Mouse (Mus musculus): Measurements from ENCODE around the gene Adamtsl4.

The Adamtsl4 gene

DNA sequence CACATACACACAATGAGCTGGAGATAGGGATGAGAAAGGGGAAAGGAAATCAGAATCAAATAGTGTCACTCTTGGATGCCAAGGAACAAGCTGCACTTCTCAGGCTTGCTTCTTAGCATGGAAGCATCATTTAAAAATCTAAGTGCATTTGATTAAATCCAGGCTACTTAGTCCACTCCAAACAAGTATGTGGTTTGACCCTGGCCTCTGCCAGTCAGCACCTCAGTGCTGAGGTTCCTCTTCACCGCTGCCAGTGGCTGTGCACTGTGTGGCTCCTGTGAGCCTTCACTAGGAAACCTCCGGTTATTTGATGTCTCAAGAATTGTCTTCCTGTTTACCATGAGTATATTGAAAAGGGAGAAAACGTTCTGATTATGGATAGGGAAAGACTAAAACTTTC lies 56.9 kb downstream of the Adamtsl4 start:
- DNase-seq, result no peak

DNA sequence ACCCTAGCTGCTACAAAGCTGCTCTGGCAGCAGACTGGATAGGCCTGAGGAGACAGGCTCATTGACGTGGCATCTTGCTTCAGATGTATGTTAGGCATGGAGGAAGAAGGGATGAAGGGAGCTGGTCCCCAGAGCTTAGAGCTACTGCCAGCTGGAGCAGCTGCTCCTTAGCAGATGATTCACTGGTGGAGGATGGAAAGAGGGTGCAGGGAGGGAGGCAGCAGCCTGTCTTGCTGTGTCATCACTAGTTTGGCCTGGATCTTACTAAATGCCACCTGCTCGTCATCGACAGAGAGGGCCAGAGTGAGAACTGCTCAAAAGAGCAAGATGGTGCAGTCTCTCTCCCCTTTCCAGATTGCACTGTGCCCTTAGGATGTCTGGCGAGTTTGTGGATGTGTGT lies 58.0 kb downstream of the Adamtsl4 start:
- peak; percentile 55 to 66 for DNase-seq

DNA sequence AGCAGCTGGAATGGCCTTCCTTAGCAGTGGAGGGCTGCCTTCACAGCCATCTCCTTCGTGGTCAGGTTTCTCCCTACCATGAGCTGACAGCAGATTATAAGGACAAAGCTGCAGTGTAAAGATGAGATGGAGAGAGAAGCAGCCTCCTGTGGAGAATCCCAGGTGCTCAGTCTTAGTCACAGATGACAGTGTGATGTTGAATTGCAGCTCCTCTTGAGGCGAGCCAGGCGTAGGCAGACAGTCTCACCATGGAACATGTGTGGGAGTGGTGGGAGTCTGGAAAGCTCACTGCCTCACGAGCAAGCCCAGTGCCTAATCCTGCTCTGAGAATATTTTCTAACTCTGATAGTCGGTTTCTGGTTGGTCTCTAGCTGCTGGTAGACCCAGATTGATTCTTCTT lies 60.0 kb downstream of the Adamtsl4 start:
- peak; percentile 52 to 60 for DNase-seq
